Mouse (Mus musculus) lung, adult 2 months (tissue): ENCODE measurements around the gene Acvr1c. TPM values are rescaled to one million over a fixed set of nuclear protein-coding genes. Genes with fewer than 3 reads are reported as not detected.
A peak's percentile ranks its signal among the peaks of the same experiment; 100 is the strongest.

Experiments used
- DNase-seq: peaks from one replicate; pipeline ENCODE4 v3.0.0; 2022
- H3K4me1 ChIP-seq: fragments of 200-500 bp; 2 replicates; pipeline ENCODE4 v1.6.1; 2011; ENCODE audit warnings: low read length; ENCODE audit not compliant: control insufficient read depth, insufficient read depth
- H3K4me3 ChIP-seq: fragments of 200-500 bp; replicated peaks from 2 replicates; pipeline ENCODE3; 2011; ENCODE audit warnings: low read depth, mild to moderate bottlenecking, control low read depth, low read length; ENCODE audit errors: extremely low read depth
- CTCF ChIP-seq: fragments of 200-500 bp; IDR thresholded peaks from 2 replicates; pipeline ENCODE4 v1.5.1; 2011; ENCODE audit warnings: mild to moderate bottlenecking, low read length, control low read depth; ENCODE audit not compliant: insufficient read depth
- POLR2A ChIP-seq: fragments of 200-500 bp; IDR thresholded peaks from 2 replicates; pipeline ENCODE4 v1.6.1; 2011; ENCODE audit warnings: low read depth, mild to moderate bottlenecking, control low read depth, low read length, borderline replicate concordance; ENCODE audit errors: extremely low read depth
- WGBS: fragments of 180-500 bp; shearing (Covaris S2); methylation state at CpG from one replicate; pipeline ENCODE4 v1.1.7; 2018; 5-methylcytosine and 5-hydroxymethylcytosine counted together
- polyA plus RNA-seq: library from polyadenylated mRNA; depleted of rRNA; stranded (reverse); fragments of >200 nt; gene quantifications from 2 replicates; pipeline ENCODE4 v1.2.3, GENCODE M21; 2012; rRNA removed

Acvr1c gene
- polyA plus RNA-seq, 1 experiment: 0.15 TPM

DNA sequence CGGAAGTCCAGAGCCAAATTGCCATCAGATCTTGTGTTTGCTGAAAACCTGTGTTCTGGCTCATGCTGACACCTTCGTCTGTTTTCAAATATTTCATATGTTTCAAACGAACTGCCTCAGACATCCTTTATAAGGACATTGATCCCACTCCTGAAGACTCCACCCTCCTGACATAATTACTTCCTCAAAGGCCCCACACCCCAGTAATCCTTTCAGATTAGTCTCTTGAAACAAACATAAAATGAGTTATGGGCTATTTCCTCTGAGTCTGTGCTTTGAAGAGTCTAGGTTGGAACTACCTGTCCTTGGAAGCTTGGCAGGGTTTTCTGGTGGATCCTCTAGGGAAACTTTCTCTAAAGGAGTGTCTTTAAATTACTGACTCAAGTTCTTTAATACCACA is 53.2 kb downstream of the Acvr1c start:
- no peak overlapping the region for H3K4me3 ChIP-seq
- TF ChIP-seq POLR2A (no peak), CTCF (no peak)
- no peak for DNase-seq
- peaks cover 2% of the 10 kb centered on the region; the same call in 1 of the 2 replicates for H3K4me1 ChIP-seq
- WGBS: 59% methylated on average over 3 of the region's 3 CpGs

GRCm38 (mm10) chr2:58289759-58290431 is 67.8 kb downstream of the Acvr1c start:
- TF ChIP-seq CTCF (no peak), POLR2A (no peak)

DNA sequence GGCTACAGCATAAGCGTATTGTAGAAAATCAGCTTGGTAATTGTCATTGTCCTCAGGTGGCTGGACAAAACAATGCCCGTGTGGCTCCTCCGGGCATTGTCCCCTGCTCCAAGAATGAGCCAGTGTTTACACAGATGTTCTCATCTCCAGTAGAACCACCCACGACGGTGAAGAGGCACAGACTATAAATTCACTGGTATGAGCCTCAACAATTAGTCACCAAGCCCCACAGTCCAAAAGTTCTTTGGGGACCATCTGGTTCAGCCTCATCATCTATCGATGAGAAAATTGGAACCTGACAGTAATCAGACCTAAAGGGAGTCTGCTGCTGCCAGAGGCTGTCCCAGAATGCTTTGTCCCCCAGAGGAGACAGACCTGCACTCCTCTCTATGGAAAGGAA is 68.4 kb downstream of the Acvr1c start:
- WGBS: 50% methylated on average over 6 of the region's 6 CpGs
- no peak for DNase-seq
- H3K4me1 ChIP-seq: no peaks in the 10 kb centered on the region
- TF ChIP-seq CTCF: no peak
- no peak for TF ChIP-seq POLR2A
- no peak overlapping the region for H3K4me3 ChIP-seq

More at GRCm38 (mm10) chr2:58289759-58290431, 67.8 kb downstream of the Acvr1c start:
- DNase-seq: no peak
- Histone ChIP-seq H3K4me1 (no peaks in the 10 kb centered on the region), H3K4me3 (no peak overlapping the region)
- WGBS: 40% methylated on average over 9 of the region's 9 CpGs

DNA sequence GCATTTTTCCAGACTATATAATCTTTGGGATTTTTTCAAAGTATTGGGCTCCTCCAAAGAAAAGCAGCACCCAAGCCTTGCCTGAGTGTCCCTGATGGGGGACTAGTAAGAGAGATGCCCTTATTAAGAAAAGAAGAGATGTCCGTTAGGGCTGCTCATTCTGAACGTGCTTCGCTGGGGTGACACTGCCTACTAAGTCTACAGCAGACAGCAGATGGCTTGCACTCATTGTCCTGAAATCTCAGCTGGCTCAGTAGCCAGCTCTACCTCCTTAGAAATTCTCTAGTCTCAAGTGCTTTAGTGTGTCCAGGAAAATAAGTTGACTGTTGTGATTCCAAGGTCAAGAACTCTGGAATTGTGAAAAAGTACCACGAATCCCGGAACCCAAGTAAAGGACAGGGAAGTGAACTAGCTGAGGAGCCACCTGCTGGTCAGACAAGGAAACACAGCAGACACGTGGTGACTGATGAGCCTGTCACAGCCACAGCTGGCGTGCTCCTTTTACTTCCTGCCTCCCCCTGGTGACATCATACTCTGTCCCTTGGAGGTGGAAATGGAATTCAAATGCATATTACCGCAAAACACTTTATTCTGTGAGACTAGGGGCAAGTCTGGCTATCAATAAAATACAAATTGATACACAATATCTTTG is 75.3 kb downstream of the Acvr1c start:
- DNase-seq: peak; percentile 62
- WGBS: 38% methylated on average over 8 of the region's 8 CpGs
- TF ChIP-seq CTCF (peak; percentile 70), POLR2A (no peak)
- Histone ChIP-seq H3K4me3 (no peak overlapping the region), H3K4me1 (no peaks in the 10 kb centered on the region)

DNA sequence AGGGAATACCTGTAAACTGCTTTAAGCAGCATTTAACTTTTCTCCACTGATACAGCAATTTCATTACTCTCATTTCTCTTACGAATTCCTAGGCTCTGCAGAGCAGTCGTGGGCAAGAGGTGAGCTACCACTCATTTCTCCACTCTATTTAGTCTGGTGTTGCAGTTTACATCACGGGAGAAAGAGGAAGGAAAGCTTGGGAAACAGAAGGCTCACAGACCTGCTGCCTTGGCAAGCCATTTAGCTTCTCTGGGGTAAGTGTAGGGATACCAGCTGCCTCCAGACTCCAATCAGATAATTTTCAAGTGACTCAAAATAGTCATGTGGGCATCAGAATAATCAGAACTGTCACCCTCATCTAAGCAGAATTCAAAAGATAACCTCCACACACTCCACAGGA is 76.6 kb downstream of the Acvr1c start:
- DNase-seq: no peak
- no peak for TF ChIP-seq CTCF
- TF ChIP-seq POLR2A: no peak
- H3K4me3 ChIP-seq: no peak overlapping the region
- WGBS: 55% methylated on average over 3 of the region's 3 CpGs
- H3K4me1 ChIP-seq: no peaks in the 10 kb centered on the region

DNA sequence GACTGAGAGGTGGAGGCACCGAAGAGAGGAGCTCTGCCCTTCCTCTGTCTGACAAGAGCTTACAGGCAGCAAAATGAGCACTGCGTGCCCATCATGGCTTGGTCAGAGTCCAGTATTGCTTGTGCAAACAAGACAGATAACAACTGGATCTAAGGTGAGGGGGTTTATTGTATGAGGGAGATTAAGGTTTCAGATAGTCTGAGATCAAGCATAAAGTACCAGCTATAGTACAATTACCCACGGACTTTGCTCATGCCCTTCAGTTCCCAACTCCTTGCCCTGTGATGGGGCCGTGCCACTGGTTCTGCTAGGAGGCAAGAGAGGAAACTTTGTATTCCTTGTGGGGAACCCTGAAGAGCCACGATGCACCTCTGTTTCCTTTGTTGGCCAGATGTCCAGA is 78.5 kb downstream of the Acvr1c start:
- no peaks in the 10 kb centered on the region for H3K4me1 ChIP-seq
- no peak overlapping the region for H3K4me3 ChIP-seq
- WGBS: 68% methylated on average over 5 of the region's 5 CpGs
- TF ChIP-seq POLR2A: no peak
- TF ChIP-seq CTCF: no peak
- DNase-seq: no peak

DNA sequence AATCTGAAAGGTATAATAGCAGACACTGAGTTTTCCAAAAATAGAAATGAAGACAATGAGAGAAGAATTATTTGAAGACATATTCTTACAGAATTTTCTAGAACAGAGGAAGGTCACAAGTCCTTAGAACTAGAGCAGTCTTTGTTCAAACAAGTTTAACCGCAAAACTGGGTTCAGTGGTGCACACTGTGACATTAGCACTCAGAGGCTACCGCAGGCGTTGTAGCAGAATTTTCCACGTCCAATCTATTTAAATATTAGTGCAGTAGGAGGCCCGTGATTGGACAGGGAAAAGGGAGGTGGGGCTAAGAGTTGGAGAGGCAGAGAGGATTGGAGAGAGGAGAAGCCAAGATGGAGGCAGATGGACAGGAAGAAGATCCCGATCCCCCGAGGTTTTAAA is 81.2 kb downstream of the Acvr1c start:
- 85% methylated on average over 7 of the region's 7 CpGs for WGBS
- TF ChIP-seq CTCF (no peak), POLR2A (no peak)
- no peak for DNase-seq
- Histone ChIP-seq H3K4me3 (no peak overlapping the region), H3K4me1 (no peaks in the 10 kb centered on the region)

GRCm38 (mm10) chr2:58240639-58241038 is 117.1 kb downstream of the Acvr1c start:
- Histone ChIP-seq H3K4me3 (no peak overlapping the region), H3K4me1 (no peaks in the 10 kb centered on the region)
- DNase-seq: no peak
- TF ChIP-seq POLR2A (no peak), CTCF (no peak)
- WGBS: 85% methylated on average over 4 of the region's 4 CpGs

- WGBS: 75% methylated on average over 2 of the region's 2 CpGs
- Histone ChIP-seq H3K4me3 (no peak overlapping the region), H3K4me1 (no peaks in the 10 kb centered on the region)
- TF ChIP-seq POLR2A (no peak), CTCF (no peak)
- DNase-seq: no peak
Observed at GRCm38 (mm10) chr2:58237487-58237886, 120.2 kb downstream of the Acvr1c start.

Other genes starting within 250 kb of the Acvr1c start
- 65.8 and 71.2 TPM in 2 replicates for gene Cytip, start 162.4 kb downstream of the Acvr1c start, polyA plus RNA-seq
- gene Gm17409, start 112.2 kb upstream of the Acvr1c start, polyA plus RNA-seq: not detected in 2 replicates
- 5.0 and 9.7 TPM in 2 replicates for gene Acvr1, start 209.3 kb upstream of the Acvr1c start, polyA plus RNA-seq
- gene Upp2, start 209.4 kb upstream of the Acvr1c start, polyA plus RNA-seq: 4.8 and 7.6 TPM in 2 replicates